Mouse (Mus musculus): Measurements from ENCODE around the gene Gm20662.

The Gm20662 gene

DNA sequence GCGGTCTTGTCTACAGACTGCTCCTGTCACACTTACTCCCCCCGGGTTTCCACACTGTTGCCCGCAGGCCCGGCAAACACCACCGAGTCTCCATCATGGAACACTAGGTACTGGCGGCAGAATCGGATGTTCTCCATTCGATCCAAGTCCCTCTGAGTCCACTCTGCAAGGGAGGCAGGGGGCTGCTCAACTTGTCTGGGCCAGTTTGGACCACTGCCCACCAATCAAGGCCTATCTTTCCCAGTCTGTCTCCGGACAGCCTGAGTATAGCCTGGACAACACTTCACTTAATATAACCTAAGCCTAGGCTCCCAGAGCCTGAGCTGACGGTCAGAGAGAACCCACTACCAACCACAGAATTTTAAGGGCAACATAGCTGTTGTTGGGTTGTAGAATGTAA, 97.4 kb downstream of the Gm20662 start:
- no peak for DNase-seq (ENCODE audit: low read depth)

DNA sequence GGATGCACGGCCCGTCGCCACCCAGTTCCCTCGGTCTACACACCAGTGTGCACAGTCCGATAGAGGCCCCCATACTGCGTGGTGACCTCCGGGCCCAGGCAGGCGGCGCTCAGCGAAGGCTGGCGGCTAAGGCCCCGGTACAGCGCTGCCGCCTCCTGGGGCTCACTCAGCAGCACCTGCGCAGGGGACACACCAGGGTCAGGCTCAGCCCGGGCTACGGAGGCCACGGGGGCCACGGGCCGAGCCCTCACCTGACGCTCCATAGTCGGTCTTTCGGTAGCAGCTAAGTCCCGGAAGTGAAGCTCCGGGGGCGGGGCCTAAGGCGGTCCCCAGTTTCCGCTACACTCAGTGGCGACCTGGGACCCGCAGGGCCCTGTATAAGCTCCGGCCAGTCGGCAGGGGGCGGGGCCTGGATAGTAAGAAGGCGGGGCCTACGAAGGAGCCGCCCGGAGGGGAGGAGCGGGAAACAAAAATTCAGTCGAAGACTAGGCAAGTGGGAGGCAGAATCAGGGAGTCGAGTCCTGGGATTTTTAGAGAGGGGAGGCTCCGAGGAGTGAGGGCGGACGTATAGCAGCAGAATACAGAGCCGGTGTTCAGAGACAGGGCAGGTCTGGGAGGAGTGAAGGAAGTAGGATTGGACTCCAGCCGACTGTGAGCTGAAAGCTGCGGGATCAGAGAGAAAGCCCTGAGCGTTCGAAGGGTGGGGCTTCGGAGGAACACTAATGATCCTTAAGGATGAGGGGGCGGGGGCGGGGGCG, 98.2 kb downstream of the Gm20662 start, which contains the start of gene Apeh:
Gene Apeh (minus strand): TSS at position 423 of the 758 bp plus-strand sequence.
- peak; percentile 97 for DNase-seq (ENCODE audit: low read depth)

Measured in c-Kit-positive CD71-negative TER-119-negative erythroid progenitor cells, embryonic 14.5 days (primary cell).